Mouse (Mus musculus) left cerebral cortex, postnatal 4 days (tissue): ENCODE measurements around the gene Rps18. TPM values are rescaled to one million over a fixed set of nuclear protein-coding genes. Genes with fewer than 3 reads are reported as not detected.

Experiments
- DNase-seq: peaks from one replicate; pipeline ENCODE4 v3.0.0-alpha.2; 2022
- intact Hi-C: fragments of 180-260 bp; cut with DNase I; formaldehyde crosslinking; loops from one replicate; pipeline ENCODE4 v1.15.1; 2025
- total RNA-seq, 2 experiments: library from RNA; stranded (reverse); gene quantifications; 2 replicates each; pipeline ENCODE4 v1.2.3; 2021

The Rps18 gene
- total RNA-seq, 2 experiments from 2014 or later, result 557 to 591 TPM

DNA sequence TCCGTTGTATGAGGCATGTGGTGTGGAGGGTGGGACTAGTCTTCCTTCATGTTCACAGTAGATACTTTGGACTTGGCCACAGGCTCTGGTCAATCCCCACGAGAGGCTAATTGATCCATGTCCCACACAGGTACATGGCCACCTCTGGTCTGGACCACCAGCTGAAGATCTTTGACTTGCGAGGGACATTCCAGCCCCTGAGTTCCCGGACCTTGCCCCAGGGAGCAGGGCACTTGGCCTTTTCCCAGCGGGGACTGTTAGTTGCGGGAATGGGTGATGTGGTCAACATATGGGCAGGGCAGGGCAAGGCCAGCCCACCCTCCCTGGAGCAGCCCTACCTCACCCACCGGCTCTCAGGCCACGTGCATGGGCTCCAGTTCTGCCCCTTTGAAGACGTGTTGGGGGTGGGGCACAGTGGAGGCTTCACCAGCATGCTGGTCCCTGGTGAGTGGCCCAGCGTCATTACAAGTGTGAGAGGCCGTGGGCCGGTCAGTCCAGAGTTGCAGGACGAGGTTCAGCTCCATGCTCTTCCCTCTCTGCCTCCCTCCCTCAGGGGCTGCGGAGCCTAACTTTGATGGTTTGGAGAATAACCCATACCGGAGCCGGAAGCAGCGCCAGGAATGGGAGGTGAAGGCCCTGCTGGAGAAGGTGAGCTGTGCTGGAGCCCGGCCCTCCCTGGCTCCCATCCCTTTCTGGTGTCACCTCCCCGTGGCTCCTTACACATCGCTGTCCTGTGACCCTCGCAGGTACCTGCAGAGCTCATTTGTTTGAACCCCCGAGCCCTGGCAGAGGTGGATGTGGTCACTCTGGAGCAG lies 7.5 kb downstream of the Rps18 start:
- intact Hi-C loops, result no loop called here
- DNase-seq, result no peak

GRCm38 (mm10) chr17:33947430-33948089 lies 8.2 kb downstream of the Rps18 start:
- intact Hi-C loops, result no loop called here
- no peak for DNase-seq

GRCm38 (mm10) chr17:33943454-33943853 lies 12.3 kb downstream of the Rps18 start:
- intact Hi-C loops, result no loop called here
- no peak for DNase-seq

DNA sequence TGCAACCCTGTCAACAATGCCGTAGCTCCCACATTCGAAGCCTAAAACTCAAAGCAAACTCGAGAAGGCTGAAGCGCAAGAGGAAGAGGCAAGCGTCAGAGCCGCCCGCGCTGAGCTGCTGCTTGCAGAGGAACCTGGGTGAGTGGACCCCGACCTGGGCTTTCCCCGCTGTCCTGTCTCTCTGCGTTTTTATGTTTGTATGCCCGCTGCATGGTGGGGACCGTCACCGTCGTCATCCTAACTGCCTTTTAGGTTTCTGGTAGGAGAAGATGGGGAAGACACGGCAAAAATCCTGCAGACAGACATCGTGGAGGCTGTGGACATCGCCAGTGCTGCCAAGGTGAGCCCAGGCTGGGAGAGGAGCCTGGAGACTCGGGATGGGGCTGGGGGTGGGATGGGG lies 14.4 kb downstream of the Rps18 start:
- DNase-seq, result no peak
- intact Hi-C loops, result no loop called here

GRCm38 (mm10) chr17:33940981-33941380 lies 14.8 kb downstream of the Rps18 start:
- DNase-seq, result no peak
- intact Hi-C loops, result no loop called here

DNA sequence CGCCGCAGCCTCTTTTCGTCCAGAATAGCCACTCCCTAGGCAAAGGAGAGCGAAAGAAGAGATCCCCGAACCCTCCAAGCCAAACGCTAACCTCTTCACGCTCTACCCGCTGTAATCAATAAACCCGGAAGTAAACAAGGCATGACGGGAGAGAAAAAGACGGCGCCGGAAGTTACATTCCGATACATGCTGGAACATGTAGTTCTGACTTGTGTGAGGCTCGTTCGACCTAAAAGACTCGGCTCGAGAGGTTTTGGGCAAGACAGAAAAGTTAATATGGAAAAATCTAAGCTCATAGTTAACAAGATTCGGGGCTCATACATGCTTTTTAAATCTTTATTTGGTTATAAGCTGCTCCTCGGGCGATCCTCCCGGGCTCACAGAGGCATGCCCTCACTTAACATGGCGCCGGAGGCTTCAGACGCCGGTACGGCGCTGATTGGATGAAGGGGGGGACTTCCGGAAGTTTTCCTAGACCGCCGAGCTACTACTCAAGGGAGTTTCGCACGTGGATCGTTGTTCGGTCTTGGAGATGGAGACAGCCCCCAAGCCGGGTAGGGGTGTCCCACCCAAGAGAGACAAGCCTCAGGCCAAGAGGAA lies 15.5 kb downstream of the Rps18 start, which contains the start of the genes Pfdn6 and Wdr46:
Pfdn6 (minus strand) TSS at position 138 of the 600 bp plus-strand sequence.
Wdr46 (plus strand) TSS at position 455 of the 600 bp plus-strand sequence.
- peak; percentile 83 for DNase-seq
- intact Hi-C loops, result no loop called here

DNA sequence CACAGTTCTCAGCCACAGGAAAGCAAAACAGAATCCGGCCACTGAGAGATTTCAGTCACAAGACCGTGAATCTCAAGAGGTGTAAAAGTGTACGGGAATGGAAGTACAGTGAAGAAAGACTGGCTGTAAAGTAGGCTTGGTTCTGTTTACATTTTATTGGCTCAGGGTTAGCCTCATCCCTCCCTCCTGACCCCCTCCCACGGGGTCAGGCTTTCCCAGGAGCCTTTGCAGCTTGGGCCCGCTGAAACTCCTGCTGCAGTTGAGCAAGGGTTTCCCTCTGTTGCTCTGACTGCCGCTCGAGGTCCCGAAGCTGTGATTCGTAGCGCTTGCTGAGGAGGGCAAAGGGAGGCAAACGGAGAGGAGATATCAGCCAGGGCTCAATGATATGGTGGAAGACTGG lies 17.0 kb downstream of the Rps18 start:
- intact Hi-C loops, result no loop called here
- DNase-seq, result no peak

DNA sequence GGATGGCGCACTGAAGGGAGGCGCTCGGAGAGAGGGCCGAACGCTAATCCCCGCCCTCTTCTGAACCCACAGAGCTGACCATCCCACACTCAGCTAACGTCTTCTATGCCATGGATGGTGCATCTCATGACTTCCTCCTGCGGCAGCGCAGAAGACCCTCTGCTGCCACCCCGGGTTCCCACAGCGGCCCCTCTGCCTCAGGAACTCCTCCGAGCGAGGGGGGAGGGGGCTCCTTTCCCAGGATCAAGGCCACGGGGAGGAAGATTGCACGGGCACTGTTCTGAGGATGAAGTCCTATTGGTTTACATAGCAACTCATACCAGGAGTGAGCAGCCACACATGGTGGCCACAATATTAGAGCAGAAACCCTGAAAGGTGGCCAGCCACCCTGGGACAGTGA lies 18.8 kb downstream of the Rps18 start:
- no peak for DNase-seq
- intact Hi-C loops, result no loop called here

GRCm38 (mm10) chr17:33935422-33936055 lies 20.3 kb downstream of the Rps18 start:
- intact Hi-C loops, result no loop called here
- no peak for DNase-seq

DNA sequence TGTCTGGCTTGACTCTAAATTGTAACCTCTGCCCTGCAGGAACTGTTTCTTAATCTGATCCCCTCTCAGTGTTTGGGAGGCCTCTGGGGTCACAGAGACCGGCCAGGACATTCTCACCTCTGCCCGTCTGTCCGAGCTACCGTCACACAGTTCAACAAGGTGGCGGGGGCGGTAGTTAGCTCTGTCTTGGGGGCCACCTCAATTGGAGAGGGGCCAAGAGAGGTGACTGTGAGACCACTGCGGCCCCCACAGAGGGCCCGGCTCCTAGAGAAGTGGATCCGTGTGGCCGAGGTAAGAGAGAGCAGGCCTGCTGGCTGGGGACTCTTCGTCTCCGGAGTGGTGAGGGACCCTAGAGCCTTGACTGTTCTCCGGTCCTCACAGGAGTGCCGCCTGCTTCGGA lies 22.8 kb downstream of the Rps18 start:
- no peak for DNase-seq
- intact Hi-C loops, result no loop called here

GRCm38 (mm10) chr17:33932448-33932847 lies 23.4 kb downstream of the Rps18 start:
- DNase-seq, result no peak

DNA sequence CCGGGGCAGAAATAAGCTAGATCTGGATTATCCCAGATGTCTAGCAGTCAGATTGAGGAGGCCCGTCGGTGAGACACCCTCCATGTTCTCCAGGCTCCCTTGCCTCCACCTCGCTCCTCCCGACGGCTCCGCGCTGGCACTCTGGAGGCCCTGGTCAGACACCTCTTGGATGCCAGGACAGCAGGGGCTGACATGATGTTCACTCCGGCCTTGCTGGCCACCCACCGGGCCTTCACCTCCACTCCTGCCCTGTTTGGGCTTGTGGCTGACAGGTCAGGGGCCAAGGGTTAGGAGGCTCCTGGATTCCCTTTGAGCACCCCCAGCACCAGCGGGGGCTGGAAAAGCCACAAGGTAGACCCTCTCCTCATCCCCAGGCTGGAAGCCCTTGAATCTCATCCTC lies 23.9 kb downstream of the Rps18 start:
- intact Hi-C loops, result no loop called here
- no peak for DNase-seq

More at GRCm38 (mm10) chr17:33932448-33932847, 23.4 kb downstream of the Rps18 start:
- intact Hi-C loops, result no loop called here

DNA sequence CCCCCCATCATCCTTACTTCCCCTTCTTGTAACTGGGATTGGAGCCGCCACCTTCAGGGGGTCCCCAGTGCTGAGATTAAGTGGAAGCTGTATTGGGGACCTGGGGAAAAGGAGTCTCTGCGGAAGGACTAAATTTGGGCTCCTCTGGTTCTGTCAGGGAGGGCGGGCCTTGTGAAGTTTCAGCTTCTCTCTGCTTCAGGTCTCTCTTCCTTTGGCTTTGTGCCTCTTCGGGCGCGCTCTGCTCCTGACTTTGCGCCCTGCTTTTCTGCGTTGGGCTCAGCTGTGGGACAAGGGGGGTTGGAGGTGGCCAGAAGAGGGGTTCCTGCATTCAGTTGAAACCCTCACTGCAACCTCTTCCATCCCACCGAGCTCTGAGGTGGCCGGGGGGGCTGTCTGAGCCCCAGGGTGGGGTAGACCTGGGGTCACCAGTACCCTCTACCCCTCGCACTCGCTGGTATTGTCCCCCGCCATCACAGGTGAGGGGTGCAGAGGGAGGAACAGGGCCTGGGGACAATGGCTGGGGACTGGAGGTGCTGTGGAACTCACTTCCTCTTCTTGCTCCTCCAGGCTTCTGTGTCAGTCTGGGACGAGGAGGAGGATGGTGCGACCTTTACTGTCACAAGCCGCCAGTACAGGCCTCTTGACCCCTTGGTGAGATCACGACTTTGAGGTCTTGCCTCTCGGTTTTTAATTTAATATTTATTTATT lies 24.5 kb downstream of the Rps18 start:
- intact Hi-C loops, result no loop called here
- no peak for DNase-seq

GRCm38 (mm10) chr17:33930280-33931158 lies 25.3 kb downstream of the Rps18 start:
- intact Hi-C loops, result no loop called here
- no peak for DNase-seq

- peak; percentile 96 for DNase-seq
- intact Hi-C loops, result no loop called here
Observed at GRCm38 (mm10) chr17:33929371-33930279, 26.2 kb downstream of the Rps18 start, which contains the start of gene Rgl2. Gene Rgl2, plus strand, starts transcription at chr17:33929543.

DNA sequence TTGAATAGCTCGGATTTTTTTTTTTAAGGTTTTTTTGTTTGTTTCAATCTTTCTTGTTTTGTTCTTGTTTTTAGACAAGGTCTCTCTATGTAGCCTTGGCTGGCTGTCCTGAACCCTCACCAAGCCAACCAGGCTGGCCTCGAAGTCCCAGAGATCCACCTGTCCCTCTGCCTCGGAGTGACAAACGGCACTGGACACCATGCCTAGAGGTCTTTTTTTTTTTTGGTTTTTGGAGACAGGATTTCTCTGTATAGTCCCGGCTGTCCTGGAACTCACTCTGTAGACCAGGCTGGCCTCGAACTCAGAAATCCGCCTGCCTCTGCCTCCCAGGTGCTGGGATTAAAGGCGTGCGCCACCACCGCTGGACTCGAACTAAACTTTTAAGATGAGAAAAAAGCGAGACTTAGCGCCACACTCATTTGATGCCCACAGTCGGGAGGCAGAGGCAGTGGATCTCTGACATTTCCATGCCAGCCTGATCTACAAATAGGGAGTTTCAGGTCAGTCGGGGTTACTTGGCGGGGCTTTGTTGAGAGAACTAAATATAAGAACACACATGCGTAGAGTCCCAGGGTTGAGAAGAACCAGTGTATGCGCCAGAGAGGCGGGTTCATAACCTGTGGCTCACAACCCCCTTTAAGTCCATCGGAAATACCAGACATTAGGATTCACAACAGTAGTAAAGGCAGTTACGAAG lies 27.4 kb downstream of the Rps18 start:
- intact Hi-C loops, result no loop called here
- DNase-seq, result no peak

DNA sequence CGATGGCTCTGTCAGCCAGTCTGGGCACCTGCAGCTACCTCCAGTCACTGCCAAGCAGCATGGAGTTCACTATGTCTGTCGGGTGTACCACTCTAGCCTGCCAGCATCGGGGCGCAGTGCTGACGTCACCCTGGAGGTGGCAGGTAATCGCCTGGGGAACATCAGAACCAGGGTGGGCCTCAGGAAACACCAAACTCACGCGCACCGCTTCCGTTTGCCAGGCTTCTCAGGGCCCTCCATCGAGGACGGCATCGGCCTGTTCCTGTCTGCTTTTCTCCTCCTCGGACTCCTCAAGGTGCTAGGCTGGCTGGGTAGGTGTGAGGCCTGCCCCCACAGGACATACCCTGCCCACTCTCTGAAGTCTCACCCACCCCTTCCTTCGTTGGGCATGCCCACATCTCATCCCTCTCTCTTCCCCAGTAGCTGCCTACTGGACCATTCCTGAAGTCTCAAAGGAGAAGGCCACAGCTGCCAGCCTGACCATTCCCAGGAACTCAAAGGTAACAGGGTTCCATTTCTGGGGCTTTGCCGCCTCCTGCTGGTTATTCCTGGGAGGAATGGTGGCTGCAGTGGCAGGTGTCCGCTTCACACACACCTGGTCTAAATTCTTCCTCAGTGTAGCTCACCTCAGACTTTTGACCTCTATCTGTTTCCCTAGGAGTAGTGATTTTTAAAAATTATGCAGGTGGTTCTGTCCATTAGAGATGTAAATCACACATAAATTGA lies 29.4 kb downstream of the Rps18 start:
- intact Hi-C loops, result no loop called here
- no peak for DNase-seq
